Mouse (Mus musculus): ENCODE measurements at regions not wholly inside any gene's neighbourhood (a gene's known extent, or its start where the extent isn't known, plus 50 kb on each side); places are given as distances from the start of the nearest gene placed in this dataset.

- Histone ChIP-seq H3K36me3 (ENCODE audit: control insufficient read depth, insufficient read depth, low read length) (no peaks in the 10 kb centered on the region), H3K27ac (ENCODE audit: low read depth, low read length) (no peak overlapping the region), H3K9ac (ENCODE audit: low read length) (no peak overlapping the region), H3K9me3 (ENCODE audit: control insufficient read depth, low read length) (no peaks in the 10 kb centered on the region), H3K4me3 (ENCODE audit: low read depth, low read length) (no peak overlapping the region), H3K27me3 (ENCODE audit: control insufficient read depth, insufficient read depth, low read length) (no peaks in the 10 kb centered on the region), H3K4me2 (ENCODE audit: low read depth) (no peak overlapping the region), H3K4me1 (ENCODE audit: control insufficient read depth, insufficient read depth, low read length) (no peaks in the 10 kb centered on the region)
- 90% methylated on average over 3 of the region's 3 CpGs for WGBS
- ATAC-seq (ENCODE audit: insufficient read depth, low FRiP score, low TSS enrichment) (no peak), DNase-seq (ENCODE audit: low spot score) (no peak)
Measured at GRCm38 (mm10) chr9:50257162-50257561, 87.6 kb downstream of the Rpl10-ps3 start.

GRCm38 (mm10) chr9:50244982-50245671, 99.6 kb downstream of the Rpl10-ps3 start:
- H3K9me3 ChIP-seq (ENCODE audit: control insufficient read depth, low read length), result no peaks in the 10 kb centered on the region
- peak; percentile 67 for DNase-seq (ENCODE audit: low spot score)
- peak; percentile 90 for ATAC-seq (ENCODE audit: insufficient read depth, low FRiP score, low TSS enrichment)
- H3K4me2 ChIP-seq (ENCODE audit: low read depth), result no peak overlapping the region
- no peak overlapping the region for H3K9ac ChIP-seq (ENCODE audit: low read length)
- H3K27ac ChIP-seq (ENCODE audit: low read depth, low read length), result peak overlapping the region; percentile 17; the same call in 1 of the 2 replicates
- WGBS, result 47% methylated on average over 5 of the region's 5 CpGs
- H3K27me3 ChIP-seq (ENCODE audit: control insufficient read depth, insufficient read depth, low read length), result no peaks in the 10 kb centered on the region
- no peak overlapping the region for H3K4me3 ChIP-seq (ENCODE audit: low read depth, low read length)
- no peaks in the 10 kb centered on the region for H3K36me3 ChIP-seq (ENCODE audit: control insufficient read depth, insufficient read depth, low read length)
- H3K4me1 ChIP-seq (ENCODE audit: control insufficient read depth, insufficient read depth, low read length), result peaks cover 4% of the 10 kb centered on the region

GRCm38 (mm10) chr9:50240923-50241322, 103.8 kb downstream of the Rpl10-ps3 start:
- no peaks in the 10 kb centered on the region for H3K27me3 ChIP-seq (ENCODE audit: control insufficient read depth, insufficient read depth, low read length)
- no peak overlapping the region for H3K4me3 ChIP-seq (ENCODE audit: low read depth, low read length)
- no peak overlapping the region for H3K27ac ChIP-seq (ENCODE audit: low read depth, low read length)
- WGBS, result 57% methylated on average over 8 of the region's 8 CpGs
- no peaks in the 10 kb centered on the region for H3K36me3 ChIP-seq (ENCODE audit: control insufficient read depth, insufficient read depth, low read length)
- ATAC-seq (ENCODE audit: insufficient read depth, low FRiP score, low TSS enrichment) (no peak), DNase-seq (ENCODE audit: low spot score) (no peak)
- H3K9me3 ChIP-seq (ENCODE audit: control insufficient read depth, low read length), result no peaks in the 10 kb centered on the region
- no peak overlapping the region for H3K4me2 ChIP-seq (ENCODE audit: low read depth)
- peaks cover 4% of the 10 kb centered on the region for H3K4me1 ChIP-seq (ENCODE audit: control insufficient read depth, insufficient read depth, low read length)
- no peak overlapping the region for H3K9ac ChIP-seq (ENCODE audit: low read length)

- peak; percentile 41; the same call in 1 of the 2 replicates for ATAC-seq (ENCODE audit: insufficient read depth, low FRiP score, low TSS enrichment)
- H3K27me3 ChIP-seq (ENCODE audit: control insufficient read depth, insufficient read depth, low read length), result no peaks in the 10 kb centered on the region
- 14% methylated on average over 1 of the region's 1 CpGs for WGBS
- no peaks in the 10 kb centered on the region; the same call in 1 of the 2 replicates for H3K4me1 ChIP-seq (ENCODE audit: control insufficient read depth, insufficient read depth, low read length)
- H3K27ac ChIP-seq (ENCODE audit: low read depth, low read length), result no peak overlapping the region
- no peaks in the 10 kb centered on the region for H3K9me3 ChIP-seq (ENCODE audit: control insufficient read depth, low read length)
- H3K36me3 ChIP-seq (ENCODE audit: control insufficient read depth, insufficient read depth, low read length), result no peaks in the 10 kb centered on the region
- DNase-seq (ENCODE audit: low spot score), result peak; percentile 37
- no peak overlapping the region for H3K4me3 ChIP-seq (ENCODE audit: low read depth, low read length)
- no peak overlapping the region for H3K9ac ChIP-seq (ENCODE audit: low read length)
- no peak overlapping the region for H3K4me2 ChIP-seq (ENCODE audit: low read depth)
Measured at GRCm38 (mm10) chr9:50235908-50236307, 108.9 kb downstream of the Rpl10-ps3 start.

- no peaks in the 10 kb centered on the region; the same call in 1 of the 2 replicates for H3K4me1 ChIP-seq (ENCODE audit: control insufficient read depth, insufficient read depth, low read length)
- H3K4me3 ChIP-seq (ENCODE audit: low read depth, low read length), result no peak overlapping the region
- ATAC-seq (ENCODE audit: insufficient read depth, low FRiP score, low TSS enrichment), result no peak
- no peak overlapping the region for H3K9ac ChIP-seq (ENCODE audit: low read length)
- whole genome bisulfite sequencing, result 86% methylated on average over 6 of the region's 6 CpGs
- no peak for DNase-seq (ENCODE audit: low spot score)
- no peaks in the 10 kb centered on the region for H3K9me3 ChIP-seq (ENCODE audit: control insufficient read depth, low read length)
- H3K27me3 ChIP-seq (ENCODE audit: control insufficient read depth, insufficient read depth, low read length), result no peaks in the 10 kb centered on the region
- H3K4me2 ChIP-seq (ENCODE audit: low read depth), result no peak overlapping the region
- H3K27ac ChIP-seq (ENCODE audit: low read depth, low read length), result no peak overlapping the region
- H3K36me3 ChIP-seq (ENCODE audit: control insufficient read depth, insufficient read depth, low read length), result no peaks in the 10 kb centered on the region
Measured at GRCm38 (mm10) chr9:50234655-50235054, 110.1 kb downstream of the Rpl10-ps3 start.

- no peak overlapping the region for H3K4me3 ChIP-seq (ENCODE audit: low read depth, low read length)
- no peak overlapping the region for H3K9ac ChIP-seq (ENCODE audit: low read length)
- no peaks in the 10 kb centered on the region; the same call in 1 of the 2 replicates for H3K4me1 ChIP-seq (ENCODE audit: control insufficient read depth, insufficient read depth, low read length)
- no peaks in the 10 kb centered on the region for H3K9me3 ChIP-seq (ENCODE audit: control insufficient read depth, low read length)
- H3K27ac ChIP-seq (ENCODE audit: low read depth, low read length), result no peak overlapping the region
- no peak overlapping the region for H3K4me2 ChIP-seq (ENCODE audit: low read depth)
- DNase-seq (ENCODE audit: low spot score) (no peak), ATAC-seq (ENCODE audit: insufficient read depth, low FRiP score, low TSS enrichment) (no peak)
- WGBS, result 83% methylated on average over 4 of the region's 4 CpGs
- no peaks in the 10 kb centered on the region for H3K27me3 ChIP-seq (ENCODE audit: control insufficient read depth, insufficient read depth, low read length)
- H3K36me3 ChIP-seq (ENCODE audit: control insufficient read depth, insufficient read depth, low read length), result no peaks in the 10 kb centered on the region
Measured at GRCm38 (mm10) chr9:50232958-50233510, 111.7 kb downstream of the Rpl10-ps3 start.

GRCm38 (mm10) chr9:50210481-50210880, 134.3 kb downstream of the Rpl10-ps3 start:
- no peaks in the 10 kb centered on the region for H3K9me3 ChIP-seq (ENCODE audit: control insufficient read depth, low read length)
- H3K4me1 ChIP-seq (ENCODE audit: control insufficient read depth, insufficient read depth, low read length), result no peaks in the 10 kb centered on the region
- no peak overlapping the region for H3K4me2 ChIP-seq (ENCODE audit: low read depth)
- no peak overlapping the region for H3K9ac ChIP-seq (ENCODE audit: low read length)
- H3K27me3 ChIP-seq (ENCODE audit: control insufficient read depth, insufficient read depth, low read length), result no peaks in the 10 kb centered on the region
- H3K27ac ChIP-seq (ENCODE audit: low read depth, low read length), result no peak overlapping the region
- H3K4me3 ChIP-seq (ENCODE audit: low read depth, low read length), result no peak overlapping the region
- no peak for ATAC-seq (ENCODE audit: insufficient read depth, low FRiP score, low TSS enrichment)
- H3K36me3 ChIP-seq (ENCODE audit: control insufficient read depth, insufficient read depth, low read length), result no peaks in the 10 kb centered on the region
- DNase-seq (ENCODE audit: low spot score), result no peak
- 82% methylated on average over 5 of the region's 5 CpGs for WGBS

GRCm38 (mm10) chr9:50199422-50200218, 145.1 kb downstream of the Rpl10-ps3 start:
- ATAC-seq (ENCODE audit: insufficient read depth, low FRiP score, low TSS enrichment) (no peak), DNase-seq (ENCODE audit: low spot score) (no peak)
- H3K27me3 ChIP-seq (ENCODE audit: control insufficient read depth, insufficient read depth, low read length), result no peaks in the 10 kb centered on the region
- H3K9me3 ChIP-seq (ENCODE audit: control insufficient read depth, low read length), result no peaks in the 10 kb centered on the region
- H3K4me2 ChIP-seq (ENCODE audit: low read depth), result no peak overlapping the region
- H3K36me3 ChIP-seq (ENCODE audit: control insufficient read depth, insufficient read depth, low read length), result no peaks in the 10 kb centered on the region
- no peak overlapping the region for H3K27ac ChIP-seq (ENCODE audit: low read depth, low read length)
- WGBS, result 80% methylated on average over 7 of the region's 7 CpGs
- no peak overlapping the region for H3K4me3 ChIP-seq (ENCODE audit: low read depth, low read length)
- no peak overlapping the region for H3K9ac ChIP-seq (ENCODE audit: low read length)
- no peaks in the 10 kb centered on the region for H3K4me1 ChIP-seq (ENCODE audit: control insufficient read depth, insufficient read depth, low read length)

All from neural tube, embryonic 11.5 days (tissue).